Mouse (Mus musculus) testis, adult 10 weeks (tissue): Measurements from ENCODE around the gene Gm5538. TPM values are rescaled to one million over a fixed set of nuclear protein-coding genes. Genes with fewer than 3 reads are reported as not detected.

Experiments used
- polyA plus RNA-seq: library from polyadenylated mRNA; stranded (reverse); fragments of 350-450 nt; fragmentation: Illumina TruSeq; extraction: RNeasy Lipid Tissue Mini Kit (QIAGEN cat#74804); gene quantifications from one replicate; pipeline ENCODE4 v1.2.3, GENCODE M21; 2014; ENCODE audit warnings: low read depth, low replicate concordance

Gm5538 gene
- 8.9 TPM for polyA plus RNA-seq

DNA sequence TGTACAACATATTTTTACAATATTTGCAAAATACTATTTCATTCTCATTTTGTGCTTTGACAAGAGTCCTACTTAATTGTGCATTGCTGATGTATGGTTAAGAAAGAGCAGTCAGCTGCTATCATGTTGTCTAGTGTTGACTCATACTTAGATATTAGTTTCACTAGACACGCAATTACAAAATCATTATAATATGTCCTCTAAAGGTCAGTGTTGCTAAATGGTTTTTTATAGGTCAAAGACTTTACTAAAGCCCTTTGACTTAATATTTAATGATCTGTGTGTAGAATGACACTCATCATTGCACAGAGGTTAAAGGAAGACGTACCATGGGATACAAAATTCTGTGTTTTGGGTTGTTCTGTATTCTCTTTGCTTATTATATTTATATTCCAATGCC, at the start of gene Gm5538:
Gene Gm5538, plus strand, starts transcription at position 301 of the 400 bp plus-strand sequence.

Other genes starting within 250 kb of the Gm5538 start
- gene Gm8298, start 131.3 kb downstream of the Gm5538 start, polyA plus RNA-seq: not detected
- gene C130079G13Rik, start 195.4 kb downstream of the Gm5538 start, polyA plus RNA-seq: not detected